Mouse (Mus musculus): ENCODE results near the gene Efcab5. TPM values are rescaled to one million over a fixed set of nuclear protein-coding genes. Genes with fewer than 3 reads are reported as not detected.
"Not testable (repeated sequence)": the region's sequence is repeated elsewhere in the genome, so short reads cannot be mapped to it uniquely, and the experiment has no call there.

Gene Efcab5
- polyA plus RNA-seq, 1 experiment from 2014 or later: 1.0 TPM

DNA sequence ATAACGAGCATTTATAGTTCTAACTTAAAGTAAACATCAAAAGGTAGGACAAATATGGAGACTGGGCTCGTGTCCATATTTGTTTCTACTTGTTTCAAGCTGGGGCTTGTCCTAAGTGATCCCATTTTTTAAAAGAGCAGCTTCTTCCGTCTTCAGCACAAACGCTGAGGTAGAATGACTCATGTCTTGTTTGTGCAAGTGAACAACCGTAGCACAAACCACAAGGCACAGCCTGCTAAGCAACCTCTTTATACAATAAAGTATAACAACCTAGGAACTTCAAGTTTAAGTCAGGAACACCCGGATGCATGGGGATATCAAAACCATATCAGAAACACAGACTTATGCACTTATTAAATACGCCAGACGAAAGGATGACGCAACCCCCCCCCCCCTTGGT is 28.4 kb downstream of the Efcab5 start:
- no peak overlapping the region for H3K4me3 ChIP-seq (ENCODE audit: low read depth, low read length)
- 91% methylated on average over 9 of the region's 9 CpGs for WGBS
- no peaks in the 10 kb centered on the region for H3K27me3 ChIP-seq (ENCODE audit: control insufficient read depth, insufficient read depth, low read length)
- no peaks in the 10 kb centered on the region for H3K36me3 ChIP-seq (ENCODE audit: control insufficient read depth, insufficient read depth, low read length)
- H3K9me3 ChIP-seq (ENCODE audit: control insufficient read depth, low read length): no peaks in the 10 kb centered on the region
- no peak overlapping the region for H3K27ac ChIP-seq (ENCODE audit: low read depth, low read length)
- no peak for ATAC-seq (replicated peaks; ENCODE audit: low FRiP score)
- no peak for DNase-seq (ENCODE audit: low spot score)
- no peaks in the 10 kb centered on the region for H3K4me1 ChIP-seq (replicated peaks; ENCODE audit: control insufficient read depth, insufficient read depth, low read length)
- no peak overlapping the region for H3K4me2 ChIP-seq (ENCODE audit: low read depth, low read length, severe bottlenecking)
- no peak overlapping the region for H3K9ac ChIP-seq (ENCODE audit: low read length)

DNA sequence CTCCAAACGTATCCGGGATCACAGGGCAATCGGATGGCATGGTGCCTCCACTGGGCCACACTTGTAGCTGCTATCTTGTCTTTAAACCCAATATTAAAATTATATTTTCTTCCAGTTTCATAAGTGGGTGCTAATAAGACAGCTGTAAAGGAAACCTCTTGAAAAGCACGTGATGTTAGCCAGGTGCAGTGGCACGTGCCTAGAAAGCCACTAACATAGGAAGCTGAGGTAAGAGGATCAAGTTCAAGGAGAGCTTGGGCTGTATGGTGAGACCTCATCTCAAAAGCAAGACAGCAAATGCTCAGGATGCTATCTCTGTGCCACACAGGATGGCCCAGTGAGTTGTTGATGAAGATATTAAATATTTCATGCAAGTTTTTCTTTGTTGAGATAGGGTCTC is 34.6 kb downstream of the Efcab5 start:
- Histone ChIP-seq H3K9ac (ENCODE audit: low read length) (no peak overlapping the region), H3K36me3 (ENCODE audit: control insufficient read depth, insufficient read depth, low read length) (no peaks in the 10 kb centered on the region), H3K4me2 (ENCODE audit: low read depth, low read length, severe bottlenecking) (no peak overlapping the region), H3K27me3 (ENCODE audit: control insufficient read depth, insufficient read depth, low read length) (no peaks in the 10 kb centered on the region), H3K27ac (ENCODE audit: low read depth, low read length) (no peak overlapping the region), H3K4me1 (replicated peaks; ENCODE audit: control insufficient read depth, insufficient read depth, low read length) (no peaks in the 10 kb centered on the region), H3K4me3 (ENCODE audit: low read depth, low read length) (no peak overlapping the region), H3K9me3 (ENCODE audit: control insufficient read depth, low read length) (no peaks in the 10 kb centered on the region)
- ATAC-seq (replicated peaks; ENCODE audit: low FRiP score) (no peak), DNase-seq (ENCODE audit: low spot score) (no peak)
- 81% methylated on average over 5 of the region's 5 CpGs for WGBS

DNA sequence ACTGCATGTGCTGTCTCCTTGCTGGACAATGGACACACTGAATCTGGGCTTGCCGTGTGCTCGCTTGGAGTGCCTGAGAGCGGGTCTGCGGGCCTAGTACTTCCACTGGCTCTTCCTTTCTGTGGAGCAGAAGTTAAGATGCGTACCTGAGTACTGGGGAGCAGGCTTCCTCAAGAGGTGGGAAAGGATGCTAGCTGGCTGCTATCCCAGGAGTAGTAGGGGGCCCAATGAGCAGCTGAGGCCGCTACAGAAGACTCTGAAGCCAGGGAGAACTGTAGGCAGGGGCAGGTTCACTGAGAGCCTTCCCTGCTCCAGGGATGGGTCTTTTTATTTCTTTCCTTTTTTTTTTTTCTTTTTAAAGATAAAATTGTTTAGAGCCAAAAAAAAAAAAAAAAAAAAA is 38.0 kb downstream of the Efcab5 start:
- 94% methylated on average over 6 of the region's 6 CpGs for WGBS
- DNase-seq (ENCODE audit: low spot score) (no peak), ATAC-seq (replicated peaks; ENCODE audit: low FRiP score) (no peak)
- Histone ChIP-seq H3K36me3 (ENCODE audit: control insufficient read depth, insufficient read depth, low read length) (no peaks in the 10 kb centered on the region), H3K4me1 (replicated peaks; ENCODE audit: control insufficient read depth, insufficient read depth, low read length) (no peaks in the 10 kb centered on the region), H3K27me3 (ENCODE audit: control insufficient read depth, insufficient read depth, low read length) (no peaks in the 10 kb centered on the region), H3K9ac (ENCODE audit: low read length) (no peak overlapping the region), H3K9me3 (ENCODE audit: control insufficient read depth, low read length) (no peaks in the 10 kb centered on the region), H3K27ac (ENCODE audit: low read depth, low read length) (no peak overlapping the region), H3K4me3 (ENCODE audit: low read depth, low read length) (no peak overlapping the region), H3K4me2 (ENCODE audit: low read depth, low read length, severe bottlenecking) (no peak overlapping the region)

DNA sequence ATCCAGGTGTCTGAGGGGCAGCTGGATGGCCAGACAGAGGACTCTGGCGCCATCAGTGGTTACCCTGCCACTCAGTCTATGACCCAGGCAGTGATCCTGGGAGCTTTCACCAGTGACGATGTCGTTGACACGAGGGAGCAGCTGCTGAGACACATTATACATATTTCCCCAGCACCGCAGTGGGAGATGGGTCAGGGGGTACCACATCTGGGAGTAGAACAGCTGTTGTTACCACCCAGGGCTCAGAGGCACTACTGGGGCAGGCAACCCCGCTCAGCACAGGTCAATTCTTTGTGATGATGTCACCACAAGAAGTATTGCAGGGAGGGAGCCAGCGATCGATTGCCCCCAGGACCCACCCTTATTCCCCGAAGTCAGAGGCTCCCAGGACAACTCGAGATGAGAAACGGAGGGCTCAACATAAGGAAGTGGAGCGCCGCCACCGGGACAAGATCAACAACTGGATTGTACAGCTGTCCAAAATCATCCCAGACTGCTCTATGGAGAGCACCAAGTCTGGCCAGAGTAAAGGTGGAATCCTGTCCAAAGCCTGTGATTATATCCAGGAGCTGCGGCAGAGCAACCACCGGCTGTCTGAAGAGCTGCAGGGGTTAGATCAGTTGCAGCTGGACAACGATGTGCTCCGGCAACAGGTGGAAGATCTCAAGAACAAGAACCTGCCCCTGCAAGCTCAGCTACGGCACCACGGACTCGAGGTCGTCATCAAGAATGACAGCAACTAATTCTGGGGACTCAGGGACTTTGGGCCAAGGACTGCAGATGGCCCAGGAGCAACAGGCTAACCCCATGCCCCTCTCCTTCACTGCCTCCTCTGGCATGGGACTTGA is 38.8 kb downstream of the Efcab5 start:
- not testable (repeated sequence) for ATAC-seq (replicated peaks; ENCODE audit: low FRiP score); H3K4me3 ChIP-seq (ENCODE audit: low read depth, low read length); H3K27me3 ChIP-seq (ENCODE audit: control insufficient read depth, insufficient read depth, low read length); H3K9ac ChIP-seq (ENCODE audit: low read length); H3K4me1 ChIP-seq (replicated peaks; ENCODE audit: control insufficient read depth, insufficient read depth, low read length); H3K9me3 ChIP-seq (ENCODE audit: control insufficient read depth, low read length); DNase-seq (ENCODE audit: low spot score); H3K36me3 ChIP-seq (ENCODE audit: control insufficient read depth, insufficient read depth, low read length); H3K4me2 ChIP-seq (ENCODE audit: low read depth, low read length, severe bottlenecking); H3K27ac ChIP-seq (ENCODE audit: low read depth, low read length)
- 94% methylated on average over 21 of the region's 22 CpGs for WGBS

DNA sequence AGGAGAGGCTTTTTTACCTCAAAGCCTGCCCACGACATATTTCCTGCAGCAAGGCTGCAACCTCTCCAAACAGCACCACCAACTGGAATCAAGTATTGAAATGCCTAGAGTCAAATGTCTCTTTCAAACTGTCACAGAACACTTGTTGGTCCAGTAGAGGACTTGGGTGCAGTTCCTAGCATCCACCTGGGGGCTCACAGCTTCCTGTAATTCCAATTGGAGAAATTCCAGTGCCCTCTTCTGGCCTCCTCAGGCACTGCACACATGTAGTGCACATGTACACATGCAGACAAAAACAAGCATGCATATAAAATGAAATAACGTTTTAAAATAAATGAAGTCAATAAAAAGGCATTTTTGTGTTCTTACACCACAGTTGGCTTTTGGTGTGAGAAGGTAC is 40.0 kb downstream of the Efcab5 start:
- no peak overlapping the region for H3K27ac ChIP-seq (ENCODE audit: low read depth, low read length)
- H3K4me3 ChIP-seq (ENCODE audit: low read depth, low read length): no peak overlapping the region
- no peaks in the 10 kb centered on the region for H3K36me3 ChIP-seq (ENCODE audit: control insufficient read depth, insufficient read depth, low read length)
- no peaks in the 10 kb centered on the region for H3K4me1 ChIP-seq (replicated peaks; ENCODE audit: control insufficient read depth, insufficient read depth, low read length)
- H3K9ac ChIP-seq (ENCODE audit: low read length): no peak overlapping the region
- H3K27me3 ChIP-seq (ENCODE audit: control insufficient read depth, insufficient read depth, low read length): no peaks in the 10 kb centered on the region
- H3K4me2 ChIP-seq (ENCODE audit: low read depth, low read length, severe bottlenecking): no peak overlapping the region
- ATAC-seq (replicated peaks; ENCODE audit: low FRiP score): no peak
- no peaks in the 10 kb centered on the region for H3K9me3 ChIP-seq (ENCODE audit: control insufficient read depth, low read length)
- DNase-seq (ENCODE audit: low spot score): no peak
- WGBS: 84% methylated on average over 2 of the region's 2 CpGs

DNA sequence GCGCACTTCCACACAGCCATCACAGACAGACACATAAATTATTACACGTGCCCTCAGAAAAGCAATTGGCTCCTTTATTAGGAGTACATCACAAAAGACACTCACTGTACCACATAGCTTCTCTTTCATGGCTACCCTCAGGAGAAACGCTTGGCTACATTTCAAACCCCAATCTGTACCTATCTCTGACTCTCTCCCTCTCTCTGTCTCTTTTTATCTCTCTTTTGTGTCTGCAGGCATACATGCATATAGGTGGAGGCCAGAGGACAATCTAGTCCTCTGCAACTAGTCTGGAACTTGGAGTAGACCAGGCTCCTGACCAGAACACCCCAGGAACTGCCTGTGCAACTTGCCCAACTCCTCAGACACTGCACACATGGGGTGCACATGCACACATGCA is 41.0 kb downstream of the Efcab5 start:
- Histone ChIP-seq H3K27ac (ENCODE audit: low read depth, low read length) (no peak overlapping the region), H3K4me2 (ENCODE audit: low read depth, low read length, severe bottlenecking) (no peak overlapping the region), H3K27me3 (ENCODE audit: control insufficient read depth, insufficient read depth, low read length) (no peaks in the 10 kb centered on the region), H3K4me3 (ENCODE audit: low read depth, low read length) (no peak overlapping the region), H3K9me3 (ENCODE audit: control insufficient read depth, low read length) (no peaks in the 10 kb centered on the region), H3K36me3 (ENCODE audit: control insufficient read depth, insufficient read depth, low read length) (no peaks in the 10 kb centered on the region), H3K4me1 (replicated peaks; ENCODE audit: control insufficient read depth, insufficient read depth, low read length) (no peaks in the 10 kb centered on the region), H3K9ac (ENCODE audit: low read length) (no peak overlapping the region)
- no peak for DNase-seq (ENCODE audit: low spot score)
- ATAC-seq (replicated peaks; ENCODE audit: low FRiP score): no peak
- 96% methylated on average over 3 of the region's 3 CpGs for WGBS

DNA sequence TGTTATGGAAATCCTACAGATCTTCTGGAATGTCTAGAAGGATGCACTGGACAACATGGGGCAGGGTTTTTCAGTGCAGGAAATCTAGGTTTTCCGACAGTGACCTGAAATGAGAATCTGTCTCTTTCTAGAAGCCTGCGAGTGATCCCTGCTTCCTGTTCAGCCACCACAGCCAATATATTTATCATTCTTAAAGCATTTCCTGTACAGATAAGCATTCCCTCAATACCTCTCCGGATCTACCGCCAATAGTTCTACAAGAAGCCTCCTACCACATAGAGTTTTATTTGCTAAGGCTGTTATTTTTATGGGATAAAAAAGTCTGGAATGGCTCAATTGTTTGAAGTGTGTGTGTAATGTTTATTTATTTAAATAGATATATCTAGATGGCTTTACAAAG is 43.3 kb downstream of the Efcab5 start:
- Histone ChIP-seq H3K36me3 (ENCODE audit: control insufficient read depth, insufficient read depth, low read length) (no peaks in the 10 kb centered on the region), H3K4me3 (ENCODE audit: low read depth, low read length) (no peak overlapping the region), H3K4me2 (ENCODE audit: low read depth, low read length, severe bottlenecking) (no peak overlapping the region), H3K9ac (ENCODE audit: low read length) (no peak overlapping the region), H3K9me3 (ENCODE audit: control insufficient read depth, low read length) (no peaks in the 10 kb centered on the region), H3K4me1 (replicated peaks; ENCODE audit: control insufficient read depth, insufficient read depth, low read length) (no peaks in the 10 kb centered on the region), H3K27me3 (ENCODE audit: control insufficient read depth, insufficient read depth, low read length) (no peaks in the 10 kb centered on the region), H3K27ac (ENCODE audit: low read depth, low read length) (no peak overlapping the region)
- ATAC-seq (replicated peaks; ENCODE audit: low FRiP score): no peak
- no peak for DNase-seq (ENCODE audit: low spot score)
- WGBS: 92% methylated on average over 4 of the region's 4 CpGs

DNA sequence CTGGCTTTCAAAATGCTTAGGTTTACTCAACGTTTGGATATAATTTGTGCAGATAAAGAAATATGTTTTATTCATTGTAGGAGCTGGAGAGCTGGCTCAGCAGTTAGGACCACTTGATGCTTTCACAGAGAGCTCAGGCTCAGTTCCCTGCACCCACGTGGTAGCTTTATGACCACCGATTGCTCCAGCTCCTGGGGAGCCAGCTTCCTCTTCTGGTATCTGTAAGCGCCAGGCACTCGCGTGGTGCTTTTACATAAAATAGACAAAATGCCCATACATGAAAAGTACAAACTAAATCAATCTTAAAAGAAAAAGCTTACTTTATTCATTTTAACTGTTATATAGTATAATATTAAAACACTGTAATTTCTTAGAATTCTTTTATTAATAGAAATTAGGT is 46.8 kb downstream of the Efcab5 start:
- H3K4me1 ChIP-seq (replicated peaks; ENCODE audit: control insufficient read depth, insufficient read depth, low read length): no peaks in the 10 kb centered on the region
- no peak overlapping the region for H3K9ac ChIP-seq (ENCODE audit: low read length)
- H3K27me3 ChIP-seq (ENCODE audit: control insufficient read depth, insufficient read depth, low read length): no peaks in the 10 kb centered on the region
- no peak overlapping the region for H3K27ac ChIP-seq (ENCODE audit: low read depth, low read length)
- no peaks in the 10 kb centered on the region for H3K9me3 ChIP-seq (ENCODE audit: control insufficient read depth, low read length)
- H3K36me3 ChIP-seq (ENCODE audit: control insufficient read depth, insufficient read depth, low read length): no peaks in the 10 kb centered on the region
- no peak for ATAC-seq (replicated peaks; ENCODE audit: low FRiP score)
- H3K4me3 ChIP-seq (ENCODE audit: low read depth, low read length): no peak overlapping the region
- DNase-seq (ENCODE audit: low spot score): no peak
- H3K4me2 ChIP-seq (ENCODE audit: low read depth, low read length, severe bottlenecking): no peak overlapping the region
- WGBS: 83% methylated on average over 6 of the region's 6 CpGs

DNA sequence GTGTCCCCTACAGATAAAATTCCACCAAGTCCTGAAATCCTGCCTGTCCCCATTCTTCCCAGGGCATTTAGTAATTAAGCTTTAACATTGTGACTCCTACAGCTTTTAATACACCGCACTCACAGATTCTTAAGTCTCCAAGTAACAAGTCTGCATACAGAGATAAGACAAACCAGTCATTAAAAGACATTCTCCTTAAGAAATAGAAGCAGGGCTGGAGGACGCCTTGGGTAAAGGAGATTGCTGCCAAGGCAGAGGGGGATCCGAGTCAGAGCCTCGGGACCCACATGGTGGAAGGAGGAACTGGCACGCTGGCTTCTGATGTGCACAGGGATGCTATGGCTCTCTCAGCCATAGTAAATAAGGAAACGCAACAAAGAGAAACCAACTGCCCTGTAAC is 48.8 kb downstream of the Efcab5 start:
- 91% methylated on average over 6 of the region's 6 CpGs for WGBS
- no peaks in the 10 kb centered on the region for H3K4me1 ChIP-seq (replicated peaks; ENCODE audit: control insufficient read depth, insufficient read depth, low read length)
- no peak overlapping the region for H3K4me3 ChIP-seq (ENCODE audit: low read depth, low read length)
- H3K27me3 ChIP-seq (ENCODE audit: control insufficient read depth, insufficient read depth, low read length): no peaks in the 10 kb centered on the region
- H3K36me3 ChIP-seq (ENCODE audit: control insufficient read depth, insufficient read depth, low read length): no peaks in the 10 kb centered on the region
- DNase-seq (ENCODE audit: low spot score) (no peak), ATAC-seq (replicated peaks; ENCODE audit: low FRiP score) (no peak)
- no peak overlapping the region for H3K9ac ChIP-seq (ENCODE audit: low read length)
- no peak overlapping the region for H3K27ac ChIP-seq (ENCODE audit: low read depth, low read length)
- no peak overlapping the region for H3K4me2 ChIP-seq (ENCODE audit: low read depth, low read length, severe bottlenecking)
- no peaks in the 10 kb centered on the region for H3K9me3 ChIP-seq (ENCODE audit: control insufficient read depth, low read length)

All from forebrain, embryonic 11.5 days (tissue).